Mouse (Mus musculus) G1E (cell line): ENCODE measurements around the gene Trim3. TPM values are rescaled to one million over a fixed set of nuclear protein-coding genes. Genes with fewer than 3 reads are reported as not detected.

Experiments
- ATAC-seq: 2 replicates; pipeline ENCODE4 v1.8.0; 2016; ENCODE audit warnings: mild to moderate bottlenecking; ENCODE audit not compliant: insufficient number of reproducible peaks, poor library complexity, low FRiP score, severe bottlenecking; ENCODE audit errors: extremely low read depth
- DNase-seq: peaks from one replicate; pipeline ENCODE4 v3.0.0; 2012; ENCODE audit warnings: low spot score
- H3K27me3 ChIP-seq: 2 replicates; pipeline ENCODE4 v1.6.1; 2012; ENCODE audit warnings: mild to moderate bottlenecking, low read length, inconsistent platforms; ENCODE audit not compliant: insufficient read depth
- H3K36me3 ChIP-seq: replicated peaks from 2 replicates; pipeline ENCODE3; 2012; ENCODE audit warnings: mild to moderate bottlenecking, inconsistent platforms
- H3K4me1 ChIP-seq: 2 replicates; pipeline ENCODE4 v1.6.1; 2012; ENCODE audit warnings: low read depth, low read length, inconsistent platforms, mixed read lengths; ENCODE audit not compliant: insufficient read depth
- H3K4me3 ChIP-seq: 2 replicates; pipeline ENCODE4 v1.5.1; 2012; ENCODE audit warnings: low read depth, mild to moderate bottlenecking, inconsistent platforms, low read length, moderate library complexity, mixed read lengths
- H3K9me3 ChIP-seq: replicated peaks from 2 replicates; pipeline ENCODE4 v1.6.1; 2012; ENCODE audit warnings: inconsistent platforms
- CTCF ChIP-seq: IDR thresholded peaks from 2 replicates; pipeline ENCODE4 v1.5.1; 2012; ENCODE audit warnings: low read depth, low read length, inconsistent platforms, mixed read lengths
- GATA1 ChIP-seq: IDR thresholded peaks from 2 replicates; pipeline ENCODE4 v1.6.1; 2012; ENCODE audit warnings: borderline replicate concordance, low read length, inconsistent platforms, mixed read lengths
- GATA2 ChIP-seq: IDR thresholded peaks from 2 replicates; pipeline ENCODE4 v1.6.1; 2012; ENCODE audit warnings: low read depth, low read length, inconsistent platforms, borderline replicate concordance
- POLR2AphosphoS5 ChIP-seq: IDR thresholded peaks from 2 replicates; pipeline ENCODE4 v1.6.1; 2012; ENCODE audit warnings: low read depth, low read length, inconsistent platforms; ENCODE audit not compliant: insufficient replicate concordance
- TAL1 ChIP-seq: conservative IDR thresholded peaks from 2 replicates; pipeline ENCODE4 v1.6.1; 2012; ENCODE audit warnings: low read depth, low read length, inconsistent platforms, mixed read lengths
- polyA plus RNA-seq: library from polyadenylated mRNA; stranded (reverse); fragments of >175 nt; gene quantifications from 2 replicates; pipeline ENCODE4 v1.2.3, GENCODE M21; 2012
- total RNA-seq, 2 experiments: library from RNA; stranded (forward) in 1 of 2; stranded (reverse) in 1 of 2; fragments of 200-1000 nt in 1 of 2; fragments of >200 nt in 1 of 2; fragmentation: Nextera tagmentation in 1 of 2; gene quantifications; 2 replicates each; pipeline ENCODE4 v1.2.3; 2014 to 2017

Gene Trim3
- total and polyA plus RNA-seq, 3 experiments: 4.6 to 16.7 (median 9.3) TPM

- no peak for ATAC-seq
- Histone ChIP-seq H3K27me3 (peaks cover 29% of the 10 kb centered on the region), H3K36me3 (peaks cover 15% of the 10 kb centered on the region), H3K4me3 (no peak overlapping the region), H3K9me3 (no peaks in the 10 kb centered on the region), H3K4me1 (peaks cover 13% of the 10 kb centered on the region)
- no peak for DNase-seq
- TF ChIP-seq GATA1: no peak
- TF ChIP-seq GATA2: no peak
- no peak for TF ChIP-seq POLR2AphosphoS5
- no peak for TF ChIP-seq TAL1
- TF ChIP-seq CTCF: no peak
These were observed 4.7 kb downstream of the Trim3 start for GRCm38 (mm10) chr7:105628633-105629032.

- Histone ChIP-seq H3K27me3 (peaks cover 11% of the 10 kb centered on the region), H3K4me1 (no peaks in the 10 kb centered on the region), H3K36me3 (peaks cover 34% of the 10 kb centered on the region), H3K4me3 (no peak overlapping the region), H3K9me3 (no peaks in the 10 kb centered on the region)
- ATAC-seq (no peak), DNase-seq (no peak)
- no peak for TF ChIP-seq TAL1
- TF ChIP-seq POLR2AphosphoS5: no peak
These were observed 8.0 kb downstream of the Trim3 start for GRCm38 (mm10) chr7:105625397-105625796.

DNA sequence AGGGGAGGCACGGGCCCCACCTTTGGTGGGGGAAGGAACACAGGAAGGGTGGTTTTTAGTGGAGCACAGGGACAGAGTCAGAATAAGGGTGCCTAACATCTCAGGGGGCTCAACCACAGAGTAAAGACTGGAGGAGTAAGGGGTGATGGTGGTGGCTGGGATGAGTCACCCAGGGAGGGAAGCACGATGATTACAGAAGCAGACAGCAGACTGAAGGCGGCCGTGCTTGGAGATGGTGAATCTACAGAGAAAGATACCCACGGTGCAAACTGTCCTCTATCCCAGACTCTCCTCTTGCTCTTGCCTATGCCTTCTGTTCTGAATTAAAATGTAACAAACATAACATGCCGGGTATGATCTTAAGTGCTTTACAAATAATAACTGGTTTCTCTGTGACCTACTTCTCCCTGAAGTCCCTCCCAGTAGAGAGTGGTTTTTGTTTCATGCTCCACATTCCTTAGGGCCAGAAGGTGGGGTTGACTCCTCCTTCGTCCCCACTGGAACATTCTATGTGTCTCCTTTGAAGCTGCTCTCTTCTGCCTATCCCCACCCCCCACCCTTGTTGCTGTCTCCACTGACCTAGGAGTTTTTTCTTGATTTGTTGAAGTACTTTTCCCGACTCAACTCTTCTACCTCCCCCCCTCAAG is 11.6 kb downstream of the Trim3 start:
- H3K36me3 ChIP-seq: peaks cover 68% of the 10 kb centered on the region
- no peaks in the 10 kb centered on the region for H3K27me3 ChIP-seq
- ATAC-seq: no peak
- TF ChIP-seq GATA1 (no peak), POLR2AphosphoS5 (no peak), GATA2 (no peak), CTCF (no peak), TAL1 (no peak)
- no peak overlapping the region for H3K4me3 ChIP-seq
- no peaks in the 10 kb centered on the region for H3K4me1 ChIP-seq
- DNase-seq: no peak
- H3K9me3 ChIP-seq: no peaks in the 10 kb centered on the region

DNA sequence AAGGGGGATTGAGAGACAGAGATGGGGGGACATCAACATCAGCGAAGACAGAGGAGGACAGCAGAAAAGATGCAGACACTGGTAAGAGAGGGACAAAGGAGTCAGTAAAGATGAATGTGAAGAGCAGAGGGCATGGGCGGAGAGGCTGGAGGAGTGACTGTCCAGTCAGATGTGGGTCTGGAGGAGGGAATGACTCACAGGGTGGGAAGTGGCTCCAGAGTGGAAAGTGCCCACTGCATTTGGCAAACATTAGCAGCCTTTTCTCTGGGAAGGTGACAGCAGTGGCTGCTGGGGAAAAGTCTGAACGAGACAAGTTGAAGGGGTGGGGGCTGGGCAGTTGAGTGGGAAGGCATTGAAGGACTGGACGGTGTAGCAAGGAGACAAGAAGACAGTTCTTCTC is 12.3 kb downstream of the Trim3 start:
- TF ChIP-seq GATA1: no peak
- TF ChIP-seq GATA2: no peak
- TF ChIP-seq POLR2AphosphoS5: no peak
- TF ChIP-seq TAL1: no peak
- no peak for TF ChIP-seq CTCF
- peaks cover 72% of the 10 kb centered on the region for H3K36me3 ChIP-seq
- no peaks in the 10 kb centered on the region for H3K9me3 ChIP-seq
- no peak for DNase-seq
- H3K4me3 ChIP-seq: no peak overlapping the region
- no peak for ATAC-seq
- no peaks in the 10 kb centered on the region for H3K27me3 ChIP-seq
- no peaks in the 10 kb centered on the region for H3K4me1 ChIP-seq

DNA sequence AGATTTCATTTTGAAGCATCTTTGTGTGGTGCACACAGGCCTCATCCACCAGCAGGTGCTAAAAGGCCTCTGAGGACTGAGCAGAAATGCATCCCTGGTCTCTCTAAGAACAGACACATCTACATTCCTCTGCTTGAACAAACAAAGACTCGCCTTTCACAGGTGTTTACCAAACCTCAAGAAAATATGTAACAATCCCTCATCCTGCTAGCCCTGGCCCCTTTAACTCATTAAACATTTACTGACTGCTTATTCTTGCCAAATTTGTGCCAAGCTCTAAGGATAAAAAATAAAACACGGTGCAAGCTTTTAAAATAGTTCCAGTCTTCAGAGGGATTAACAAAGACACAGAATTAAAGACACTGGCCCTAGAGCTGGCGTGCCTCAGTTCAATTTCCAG is 13.7 kb downstream of the Trim3 start:
- Histone ChIP-seq H3K36me3 (peaks cover 75% of the 10 kb centered on the region), H3K27me3 (no peaks in the 10 kb centered on the region), H3K4me3 (no peak overlapping the region), H3K4me1 (no peaks in the 10 kb centered on the region), H3K9me3 (no peaks in the 10 kb centered on the region)
- ATAC-seq (no peak), DNase-seq (no peak)
- TF ChIP-seq GATA2: no peak
- TF ChIP-seq POLR2AphosphoS5: no peak
- no peak for TF ChIP-seq GATA1
- no peak for TF ChIP-seq TAL1
- TF ChIP-seq CTCF: no peak

- Histone ChIP-seq H3K9me3 (no peaks in the 10 kb centered on the region), H3K4me1 (no peaks in the 10 kb centered on the region), H3K27me3 (no peaks in the 10 kb centered on the region), H3K4me3 (no peak overlapping the region), H3K36me3 (peaks cover 76% of the 10 kb centered on the region)
- ATAC-seq (no peak), DNase-seq (no peak)
- TF ChIP-seq TAL1 (no peak), POLR2AphosphoS5 (no peak), GATA2 (no peak), GATA1 (no peak), CTCF (no peak)
These were observed 15.6 kb downstream of the Trim3 start for GRCm38 (mm10) chr7:105617810-105618209.

GRCm38 (mm10) chr7:105616561-105616960 is 16.8 kb downstream of the Trim3 start:
- Histone ChIP-seq H3K36me3 (peaks cover 78% of the 10 kb centered on the region), H3K4me1 (no peaks in the 10 kb centered on the region), H3K27me3 (no peaks in the 10 kb centered on the region), H3K9me3 (no peaks in the 10 kb centered on the region), H3K4me3 (no peak overlapping the region)
- DNase-seq (no peak), ATAC-seq (no peak)
- TF ChIP-seq CTCF: no peak
- TF ChIP-seq GATA2: no peak
- no peak for TF ChIP-seq TAL1
- TF ChIP-seq GATA1: no peak
- no peak for TF ChIP-seq POLR2AphosphoS5
